Mouse (Mus musculus) frontal cortex, postnatal 14 days (tissue): ENCODE data around the gene Mydgf.

Source experiments
- DNase-seq, 2 experiments: peaks; one replicate each; pipeline ENCODE4 v3.0.0; 2022; ENCODE audit warnings: low spot score in 2 of 2

Mydgf gene

DNA sequence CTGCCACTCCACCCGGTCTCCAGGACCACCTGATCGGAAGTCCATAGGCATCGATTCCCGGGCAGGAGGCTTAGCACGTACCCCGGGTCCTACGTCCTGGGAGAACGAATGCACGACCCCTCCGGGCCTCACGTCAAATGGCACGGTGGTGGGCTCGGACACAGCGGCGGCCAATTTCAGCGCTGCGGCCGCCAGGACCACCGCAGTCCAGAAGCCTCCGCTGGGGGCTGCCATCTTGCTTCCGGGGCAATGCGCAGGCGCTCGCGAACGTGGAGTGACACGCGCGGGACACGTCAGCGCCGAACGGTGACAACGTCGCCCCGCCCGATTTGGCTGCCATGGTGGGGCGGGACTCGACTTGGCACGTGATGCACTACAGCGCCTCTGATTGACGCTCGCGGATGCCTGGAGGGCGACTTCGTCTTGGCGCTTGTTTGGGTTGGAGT, at the start of gene Mydgf:
Gene Mydgf (minus strand): TSS at position 263 of the 446 bp plus-strand sequence.
- peak; percentile 88 to 95 for DNase-seq

- no peak for DNase-seq
Measured at GRCm38 (mm10) chr17:56233389-56233788, 49.7 kb upstream of the Mydgf start.

DNA sequence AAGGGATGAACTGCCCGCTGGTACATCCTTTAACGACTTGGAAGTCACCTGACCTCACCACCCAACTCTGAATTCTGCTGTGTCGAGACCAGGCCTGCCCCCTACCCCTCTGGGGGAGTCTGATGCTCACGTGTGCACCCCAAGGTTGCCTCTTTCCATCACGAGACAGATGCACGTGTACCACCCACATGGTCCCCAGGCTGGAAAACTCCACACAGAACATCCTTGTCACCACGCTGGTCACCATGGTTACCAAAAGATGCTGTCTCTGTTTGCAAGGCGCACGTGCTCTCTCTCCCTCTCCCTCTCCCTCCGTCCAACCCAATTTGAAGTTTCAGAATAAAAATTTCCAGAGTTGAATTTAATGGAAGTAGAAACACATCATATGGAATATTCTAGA, 46.2 kb upstream of the Mydgf start:
- peak; percentile 67 to 83 for DNase-seq

DNA sequence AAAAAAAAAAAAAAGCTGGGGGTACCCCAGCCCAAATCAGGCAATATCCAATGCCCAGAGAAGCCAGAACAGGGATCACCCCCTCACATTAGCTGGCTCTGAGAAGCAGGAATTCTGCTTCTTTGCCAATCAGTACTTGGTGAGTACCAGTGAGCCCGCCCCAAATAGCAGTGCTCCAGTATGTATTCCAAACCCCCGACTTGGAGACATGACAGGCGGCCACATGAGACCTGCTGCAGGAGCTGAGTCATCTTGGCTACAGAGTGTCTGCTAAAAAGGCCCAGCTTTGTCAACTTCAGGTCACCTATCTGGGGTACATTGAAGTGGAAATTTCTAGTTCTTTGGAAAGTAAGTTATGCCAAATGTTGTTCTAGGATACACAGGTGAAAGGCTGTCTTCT, 42.8 kb upstream of the Mydgf start:
- DNase-seq: no peak

DNA sequence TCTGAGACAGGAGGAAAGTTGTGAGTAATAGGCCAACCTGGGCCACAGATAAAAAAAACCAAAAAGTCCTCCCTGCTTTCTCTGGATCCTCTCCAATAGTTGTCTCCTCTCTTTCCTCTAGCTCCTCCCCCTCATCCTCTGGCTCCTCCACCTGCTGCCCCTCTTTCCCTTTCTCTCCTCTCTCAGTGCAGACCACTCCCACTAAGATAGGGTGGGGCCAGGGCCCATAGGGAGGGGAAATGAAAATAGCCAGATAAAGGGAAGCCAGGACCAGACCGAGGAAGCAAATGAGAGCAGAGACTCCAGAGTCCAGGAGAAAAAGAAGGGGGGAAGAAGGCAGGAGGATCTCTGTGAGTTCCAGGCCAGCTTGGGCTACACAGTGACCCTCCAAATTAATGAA, 41.2 kb upstream of the Mydgf start:
- no peak for DNase-seq

GRCm38 (mm10) chr17:56219805-56220204, 36.1 kb upstream of the Mydgf start:
- no peak for DNase-seq

DNA sequence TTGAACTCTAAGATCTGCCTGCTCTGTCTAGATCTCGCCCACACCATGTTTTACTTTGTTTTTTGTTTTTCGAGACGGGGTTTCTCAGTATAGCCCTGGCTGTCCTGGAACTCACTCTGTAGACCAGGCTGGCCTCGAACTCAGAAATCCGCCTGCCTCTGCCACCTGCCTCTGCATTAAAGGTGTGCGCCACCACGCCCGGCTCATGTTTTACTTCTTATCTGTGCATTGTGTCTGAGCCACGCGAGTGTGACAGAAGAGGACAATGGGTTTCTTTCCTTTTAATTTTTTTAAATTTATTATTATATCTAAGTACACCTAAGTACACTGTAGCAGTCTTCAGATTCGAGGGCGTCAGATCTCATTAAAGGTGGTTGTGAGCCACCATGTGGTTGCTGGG, 35.5 kb upstream of the Mydgf start:
- no peak for DNase-seq

DNA sequence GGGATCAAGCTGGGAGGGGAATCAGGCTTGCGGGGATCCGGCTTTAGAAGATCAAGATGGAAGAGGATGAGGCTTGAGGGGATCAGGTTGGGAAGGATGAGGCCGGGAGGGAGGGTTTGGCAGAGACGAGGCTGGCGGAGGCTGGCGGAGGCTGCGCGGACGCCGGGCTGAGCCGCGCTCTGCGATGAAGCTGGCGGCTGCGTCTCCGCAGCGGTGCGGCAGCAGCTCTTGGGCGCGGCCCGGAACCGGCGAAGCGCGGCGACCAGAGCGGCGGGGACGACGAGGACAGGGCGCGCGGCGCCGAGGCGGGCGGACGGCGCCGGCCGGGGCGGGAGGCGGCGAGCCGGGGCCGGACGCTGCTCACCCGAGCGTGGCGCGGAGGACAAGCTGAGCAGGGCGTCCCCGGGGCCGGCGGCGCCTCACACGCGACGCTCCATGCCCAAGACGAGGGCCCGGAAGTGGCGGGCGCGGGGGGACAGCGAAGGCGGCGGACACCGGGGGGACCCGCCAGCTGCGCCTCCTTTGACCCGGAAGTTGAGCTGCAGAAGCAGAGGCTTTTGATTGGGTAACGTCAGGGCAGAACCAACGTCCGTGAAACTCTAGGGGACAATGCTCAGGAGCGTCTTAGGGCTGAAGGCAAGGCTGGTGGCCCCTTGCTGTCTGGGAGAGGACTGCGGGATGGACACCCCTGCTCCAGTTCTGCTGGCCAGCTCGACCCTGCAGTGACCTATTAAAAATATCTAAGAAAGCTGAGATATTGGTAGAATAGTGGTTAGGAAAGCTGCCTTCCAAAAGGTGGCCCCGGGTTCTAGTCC, 34.9 kb upstream of the Mydgf start, which contains the start of gene Dpp9:
Gene Dpp9 (minus strand): TSS at position 529 of the 815 bp plus-strand sequence.
- peak; percentile 83 to 92 for DNase-seq

DNA sequence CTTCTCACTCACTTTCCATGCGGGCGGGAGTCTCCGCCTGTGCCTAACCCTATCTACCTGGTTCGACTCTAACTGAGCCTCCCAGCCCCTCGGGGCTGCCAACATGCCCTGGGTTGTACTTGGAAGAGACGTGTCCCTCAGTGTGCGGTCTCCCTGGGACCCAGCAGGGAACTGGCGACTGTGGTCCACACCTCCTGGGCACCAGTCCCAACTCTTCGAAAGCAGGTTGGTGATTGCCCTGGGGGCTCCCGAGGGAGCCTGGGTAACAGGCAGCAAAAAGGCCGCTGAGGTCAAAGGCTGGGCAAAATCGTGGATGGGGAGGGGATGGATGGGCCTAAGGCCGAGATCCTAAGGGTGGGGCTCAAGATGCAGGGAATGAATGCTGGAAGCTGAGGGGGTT, 34.0 kb upstream of the Mydgf start:
- no peak for DNase-seq

GRCm38 (mm10) chr17:56214229-56214628, 30.5 kb upstream of the Mydgf start:
- no peak for DNase-seq

DNA sequence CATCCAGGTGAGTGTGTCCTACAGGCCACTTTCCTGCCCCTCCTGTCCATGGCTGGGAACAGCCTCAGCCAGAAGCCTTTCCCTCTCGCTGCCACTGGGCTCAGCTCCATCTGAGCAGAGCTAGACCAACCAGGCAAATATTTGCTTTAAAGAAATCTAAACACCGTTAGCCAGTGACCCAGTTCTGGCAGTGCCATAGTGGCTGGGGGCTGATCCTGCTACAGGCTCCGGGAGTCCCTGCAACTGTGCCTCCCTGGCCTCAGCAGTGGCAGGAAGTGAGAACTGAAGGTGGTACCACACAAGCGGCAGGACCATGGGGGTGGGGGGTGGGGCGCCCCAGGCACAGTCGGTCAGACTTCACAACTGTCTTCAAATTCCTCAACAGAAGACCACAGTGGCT, 29.0 kb upstream of the Mydgf start:
- DNase-seq: no peak

DNA sequence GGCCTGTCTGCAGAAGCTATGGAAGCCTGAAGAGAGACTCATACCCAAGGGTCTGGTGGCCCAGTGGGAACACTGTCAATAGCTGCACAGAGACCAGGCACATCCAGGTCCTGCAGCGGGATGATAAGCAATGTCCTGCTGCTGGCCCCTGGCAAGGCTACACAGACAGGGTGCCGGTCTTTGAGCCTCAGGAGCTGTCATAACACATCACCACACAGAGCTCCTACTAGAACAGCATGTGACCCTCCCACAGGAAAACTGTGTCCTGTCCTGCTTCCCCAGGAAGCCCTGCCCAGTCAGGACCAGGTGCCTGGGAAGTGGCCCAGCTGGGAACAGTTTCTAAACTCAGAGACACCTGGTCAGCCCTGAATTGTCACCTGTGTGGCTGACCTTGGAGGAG, 27.4 kb upstream of the Mydgf start:
- no peak for DNase-seq

- no peak for DNase-seq
Measured at GRCm38 (mm10) chr17:56208821-56209220, 25.1 kb upstream of the Mydgf start.

DNA sequence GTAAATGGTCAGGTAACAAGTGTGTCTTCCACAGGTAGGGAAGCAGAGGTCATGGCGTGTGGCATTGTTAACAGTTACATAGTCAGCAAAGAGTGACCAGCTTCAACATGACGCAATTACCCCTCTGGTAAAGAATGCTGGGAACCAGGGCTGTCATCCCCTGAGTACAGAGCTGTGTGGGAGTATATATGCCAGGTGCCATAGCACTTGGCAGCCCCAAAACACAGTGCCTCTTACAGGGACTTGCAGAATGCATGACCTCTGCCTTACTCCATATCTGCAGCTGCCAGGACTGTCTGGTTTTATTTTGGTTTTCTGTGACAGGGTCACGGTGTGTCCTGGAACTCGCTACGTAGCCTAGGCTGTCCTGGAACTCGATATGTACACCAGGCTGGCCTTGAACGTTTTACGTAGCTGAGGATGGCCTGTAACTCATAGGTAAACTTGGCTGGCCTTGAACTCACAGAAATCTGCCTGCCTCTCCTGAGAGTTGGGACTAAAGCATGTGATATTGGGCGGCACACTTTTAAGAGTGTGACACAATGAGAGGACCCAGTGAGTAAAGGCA, 24.3 kb upstream of the Mydgf start:
- DNase-seq: no peak

DNA sequence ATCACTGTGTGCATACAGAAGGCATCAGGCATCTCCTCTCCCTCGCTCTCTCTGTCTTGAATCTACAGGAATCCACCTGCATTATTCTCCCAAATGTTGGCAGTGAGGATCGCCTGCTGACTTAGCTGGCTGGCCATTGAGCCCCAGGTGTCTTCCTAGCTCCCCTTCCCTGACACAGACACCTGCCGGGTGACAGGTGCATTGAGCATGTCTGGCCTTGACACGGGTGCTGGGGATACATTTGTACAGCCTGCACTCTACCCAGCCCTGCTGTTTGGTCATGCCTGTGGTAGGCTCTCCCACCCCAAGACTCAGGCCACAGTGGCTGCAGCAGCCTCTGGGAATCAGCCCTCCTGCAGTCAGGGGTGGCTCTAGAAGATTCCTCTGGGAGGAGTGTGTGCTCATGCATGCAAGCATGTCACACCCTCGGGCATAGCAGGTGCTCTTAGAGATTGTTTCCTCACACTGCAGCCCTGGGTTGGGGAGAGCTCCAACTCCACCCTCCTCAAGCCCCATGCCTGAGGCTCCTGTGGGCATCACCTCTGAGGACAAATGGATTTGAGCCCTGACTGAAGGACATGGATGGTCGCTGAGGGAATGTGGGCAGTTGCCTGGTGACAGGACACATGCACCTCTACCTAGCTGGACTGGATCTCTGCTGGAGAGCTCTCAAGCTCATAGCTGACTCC, 23.4 kb upstream of the Mydgf start:
- no peak for DNase-seq

GRCm38 (mm10) chr17:56206276-56206884, 22.7 kb upstream of the Mydgf start:
- DNase-seq: no peak

GRCm38 (mm10) chr17:56203729-56204128, 20.0 kb upstream of the Mydgf start:
- DNase-seq: no peak

GRCm38 (mm10) chr17:56202476-56202875, 18.8 kb upstream of the Mydgf start:
- DNase-seq: no peak

DNA sequence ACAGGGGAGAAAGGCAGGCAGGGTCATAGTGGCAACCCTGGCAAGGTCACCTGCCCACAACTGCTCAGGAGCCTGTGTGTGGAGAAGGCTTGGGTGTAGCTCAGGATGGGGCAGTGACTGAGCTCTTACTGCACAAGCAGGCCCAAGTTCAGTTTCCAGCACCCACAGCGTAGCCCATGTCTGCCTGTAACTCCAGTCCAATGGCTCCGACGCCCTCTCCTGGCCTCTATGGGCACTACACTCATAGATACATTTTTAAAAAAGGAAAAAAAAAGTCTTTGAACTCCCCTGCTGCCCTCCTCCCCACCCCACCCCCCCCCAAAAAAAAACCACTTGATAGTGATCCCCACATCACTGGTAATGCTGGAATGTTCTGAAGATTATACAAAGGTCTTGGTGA, 17.9 kb upstream of the Mydgf start:
- DNase-seq: no peak

GRCm38 (mm10) chr17:56200586-56200985, 16.9 kb upstream of the Mydgf start:
- DNase-seq: no peak

GRCm38 (mm10) chr17:56196860-56197259, 13.1 kb upstream of the Mydgf start:
- DNase-seq: no peak

- DNase-seq: no peak
Measured at GRCm38 (mm10) chr17:56194765-56195164, 11.0 kb upstream of the Mydgf start.
